Mouse (Mus musculus) neural tube, embryonic 14.5 days (tissue): ENCODE data around the gene Meis3. TPM values are rescaled to one million over a fixed set of nuclear protein-coding genes. Genes with fewer than 3 reads are reported as not detected.
A peak's percentile ranks its signal among the peaks of the same experiment; 100 is the strongest.

ENCODE experiments used
- ATAC-seq: fragments of 200-750 bp; cut with Nextera tagmentation; 2 replicates; pipeline ENCODE4 v1.8.0; 2017; ENCODE audit warnings: low read depth, mild to moderate bottlenecking, moderate TSS enrichment, moderate library complexity
- H3K27ac ChIP-seq: fragments of 300-500 bp; sonication (generic); 2 replicates; pipeline ENCODE4 v1.5.1; 2014; ENCODE audit warnings: low read depth, mild to moderate bottlenecking, control low read depth, low read length, moderate library complexity, mixed read lengths
- H3K27me3 ChIP-seq: fragments of 300-500 bp; sonication (generic); 2 replicates; pipeline ENCODE4 v1.6.1; 2014; ENCODE audit warnings: low read length; ENCODE audit not compliant: control insufficient read depth, insufficient read depth
- H3K36me3 ChIP-seq: fragments of 300-500 bp; sonication (generic); 2 replicates; pipeline ENCODE4 v1.6.1; 2014; ENCODE audit warnings: low read length, mixed read lengths; ENCODE audit not compliant: control insufficient read depth, insufficient read depth
- H3K4me1 ChIP-seq: fragments of 300-500 bp; sonication (generic); 2 replicates; pipeline ENCODE4 v1.6.1; 2014; ENCODE audit warnings: low read length; ENCODE audit not compliant: control insufficient read depth, insufficient read depth
- H3K4me2 ChIP-seq: fragments of 300-500 bp; sonication (generic); 2 replicates; pipeline ENCODE4 v1.6.1; 2014; ENCODE audit warnings: mild to moderate bottlenecking, low read depth, low read length, control low read depth
- H3K4me3 ChIP-seq: fragments of 300-500 bp; sonication (generic); 2 replicates; pipeline ENCODE4 v1.5.1; 2014; ENCODE audit warnings: low read depth, low read length, control low read depth, mixed read lengths
- H3K9ac ChIP-seq: fragments of 300-500 bp; sonication (generic); replicated peaks from 2 replicates; pipeline ENCODE4 v1.6.1; 2014; ENCODE audit warnings: low read depth, mild to moderate bottlenecking, control low read depth, low read length, mixed read lengths
- H3K9me3 ChIP-seq: fragments of 300-500 bp; sonication (generic); 2 replicates; pipeline ENCODE4 v1.6.1; 2016; ENCODE audit warnings: low read length; ENCODE audit not compliant: control insufficient read depth
- WGBS: fragments of 180-500 bp; shearing (Covaris S2); extraction: QIAGEN DNeasy Blood & Tissue Kit; methylation state at CpG from one replicate; pipeline ENCODE4 v1.1.7; 2014; 5-methylcytosine and 5-hydroxymethylcytosine counted together
- polyA plus RNA-seq: library from polyadenylated mRNA; unstranded; fragments of >200 nt; fragmentation: Nextera tagmentation; extraction: Ambion mirVana; gene quantifications from 2 replicates; pipeline ENCODE4 v1.2.1, GENCODE M21; 2014

Meis3 gene
- polyA plus RNA-seq, 1 experiment from 2014 or later = 127 TPM

DNA sequence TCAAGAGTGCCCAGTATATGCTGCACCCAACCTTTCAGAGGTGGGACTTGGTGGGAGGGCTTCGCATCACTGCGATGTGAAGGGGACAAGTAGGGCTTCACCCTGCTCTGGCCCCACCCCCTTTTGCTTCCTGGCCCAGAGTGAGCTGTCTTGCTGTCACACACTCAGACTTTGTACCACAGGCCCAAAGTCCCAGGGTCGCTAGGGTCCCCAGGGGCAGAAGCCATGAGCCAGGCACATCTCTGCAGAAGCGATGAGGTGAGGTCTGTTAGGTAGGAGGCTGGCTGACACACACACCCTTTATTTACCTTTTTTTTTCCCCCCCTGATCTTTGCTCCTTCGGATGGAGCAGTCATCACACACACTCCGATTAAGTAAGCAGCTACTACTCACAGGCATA, 38.3 kb downstream of the Meis3 start:
- Histone ChIP-seq H3K36me3 (peaks cover 54% of the 10 kb centered on the region), H3K27ac (no peak overlapping the region), H3K4me1 (no peaks in the 10 kb centered on the region), H3K4me2 (no peak overlapping the region), H3K9me3 (no peaks in the 10 kb centered on the region), H3K9ac (no peak overlapping the region), H3K4me3 (no peak overlapping the region), H3K27me3 (no peaks in the 10 kb centered on the region)
- WGBS = 91% methylated on average over 6 of the region's 6 CpGs
- no peak for ATAC-seq

DNA sequence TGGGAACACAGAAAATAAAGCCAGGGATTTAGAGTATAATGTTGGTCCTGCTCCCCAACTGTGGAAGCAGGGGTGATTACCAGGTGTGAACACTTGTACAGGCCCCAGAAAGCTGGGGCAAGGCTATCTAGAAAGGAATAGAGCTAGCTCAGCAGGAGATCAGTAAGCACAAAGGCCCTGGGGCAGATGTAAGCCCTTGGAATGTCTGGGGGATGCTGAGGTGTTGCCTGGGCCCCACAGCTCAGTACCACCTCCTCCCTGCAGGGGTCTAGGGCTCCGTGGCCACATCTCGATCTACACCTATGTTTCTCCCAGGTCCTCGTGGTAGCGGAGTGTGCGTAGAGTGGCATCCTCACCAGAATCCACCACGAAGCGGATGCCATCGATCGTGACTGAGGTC, 39.1 kb downstream of the Meis3 start:
- Histone ChIP-seq H3K9me3 (no peaks in the 10 kb centered on the region), H3K36me3 (peaks cover 51% of the 10 kb centered on the region), H3K27ac (no peak overlapping the region), H3K4me3 (no peak overlapping the region), H3K4me1 (no peaks in the 10 kb centered on the region), H3K9ac (no peak overlapping the region), H3K4me2 (no peak overlapping the region), H3K27me3 (no peaks in the 10 kb centered on the region)
- 92% methylated on average over 9 of the region's 9 CpGs for WGBS
- ATAC-seq = no peak

DNA sequence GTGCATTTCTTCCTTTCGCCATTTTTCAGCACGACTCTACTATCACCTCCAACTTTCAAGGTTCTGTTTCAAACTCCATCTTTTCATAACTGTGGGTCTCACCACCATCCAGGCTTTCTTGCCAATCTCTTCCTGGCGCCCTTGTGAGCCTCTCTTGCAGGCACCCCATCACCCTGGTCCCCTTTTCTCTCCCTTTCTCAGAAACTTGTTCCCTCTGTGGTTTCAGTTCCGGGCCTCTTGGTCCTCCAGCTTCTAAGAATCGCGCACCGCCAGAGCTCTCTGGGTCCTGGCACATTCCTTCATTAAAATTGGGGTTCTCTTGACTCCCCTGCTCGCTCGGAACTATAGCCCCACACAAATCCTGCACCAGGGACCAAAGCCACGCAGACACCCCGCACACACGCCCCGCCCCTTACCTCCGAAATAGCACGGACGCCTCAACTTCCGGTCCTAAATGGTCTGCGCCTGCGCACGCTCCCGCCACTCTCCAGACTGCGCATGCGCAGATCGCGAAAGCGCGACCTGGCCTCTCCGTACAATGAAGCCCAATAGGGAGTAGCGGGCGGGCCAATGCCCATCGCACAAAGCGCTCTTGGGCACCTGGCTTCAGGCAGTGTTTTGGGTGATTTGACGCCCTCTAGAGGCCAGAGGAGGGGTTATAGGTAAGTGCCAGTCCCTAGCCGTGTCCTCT, 46.8 kb downstream of the Meis3 start, which contains the start of gene Dhx34:
Dhx34 (minus strand) TSS at position 456 of the 691 bp plus-strand sequence.
- Histone ChIP-seq H3K4me3 (peak within 1 kb of the TSS; percentile 57), H3K36me3 (no peaks in the 10 kb centered on the region), H3K27ac (peak within 1 kb of the TSS; percentile 56), H3K9ac (peak within 1 kb of the TSS; percentile 55), H3K4me1 (peaks cover 7% of the 10 kb centered on the region; the same call in 1 of the 2 replicates), H3K9me3 (no peaks in the 10 kb centered on the region), H3K4me2 (peak within 1 kb of the TSS; percentile 78), H3K27me3 (no peaks in the 10 kb centered on the region)
- ATAC-seq = peak; percentile 96
- WGBS = 2% methylated on average over 34 of the region's 34 CpGs

DNA sequence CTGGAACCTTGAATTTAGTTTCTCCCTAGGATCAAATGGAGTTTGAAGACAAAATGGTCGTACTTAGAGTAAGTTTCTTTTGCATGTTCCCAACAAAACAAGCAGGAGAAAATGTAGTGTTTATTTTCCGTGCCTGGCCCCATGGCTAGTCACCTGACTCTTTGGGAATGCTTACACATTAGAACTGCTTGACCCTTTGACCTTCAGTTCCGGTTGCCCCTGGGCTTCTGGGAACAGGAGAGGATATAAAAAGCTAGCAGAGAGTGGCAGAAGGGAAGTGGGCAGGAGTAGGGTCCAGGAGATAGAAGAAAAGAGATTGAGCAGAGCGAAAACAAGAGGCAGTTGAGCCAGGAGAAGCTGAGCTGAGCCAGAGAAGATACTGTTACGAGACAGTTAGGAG, 55.0 kb downstream of the Meis3 start:
- H3K4me3 ChIP-seq = no peak overlapping the region
- no peak for ATAC-seq
- no peaks in the 10 kb centered on the region for H3K27me3 ChIP-seq
- no peak overlapping the region for H3K9ac ChIP-seq
- H3K9me3 ChIP-seq = no peaks in the 10 kb centered on the region
- no peak overlapping the region for H3K27ac ChIP-seq
- H3K4me2 ChIP-seq = no peak overlapping the region
- WGBS = 51% methylated on average over 5 of the region's 5 CpGs
- no peaks in the 10 kb centered on the region for H3K4me1 ChIP-seq
- no peaks in the 10 kb centered on the region for H3K36me3 ChIP-seq

Other genes with a start within 250 kb of the Meis3 start
- 99.9 and 122 TPM in 2 replicates for gene Nop53, start 229.0 kb upstream of the Meis3 start, polyA plus RNA-seq
- 3.2 and 5.5 TPM in 2 replicates for gene Ehd2, start 207.5 kb upstream of the Meis3 start, polyA plus RNA-seq
- 8.6 and 9.6 TPM in 2 replicates for gene Bicra, start 127.2 kb upstream of the Meis3 start, polyA plus RNA-seq
- 0.07 and 0.10 TPM in 2 replicates for gene Zfp541, start 113.3 kb upstream of the Meis3 start, polyA plus RNA-seq
- gene Napa, start 76.6 kb upstream of the Meis3 start, polyA plus RNA-seq = 252 and 259 TPM in 2 replicates
- gene Kptn, start 55.2 kb upstream of the Meis3 start, polyA plus RNA-seq = 39.0 and 39.5 TPM in 2 replicates
- gene Slc8a2, start 45.3 kb upstream of the Meis3 start, polyA plus RNA-seq = 1.5 and 2.0 TPM in 2 replicates
- 6.8 and 8.6 TPM in 2 replicates for gene Dhx34, start 46.9 kb downstream of the Meis3 start, polyA plus RNA-seq
- 0.05 and 0.10 TPM in 2 replicates for gene C5ar2, start 69.1 kb downstream of the Meis3 start, polyA plus RNA-seq
- gene C5ar1, start 84.5 kb downstream of the Meis3 start, polyA plus RNA-seq = 0.83 and 2.6 TPM in 2 replicates
- 45.1 and 58.6 TPM in 2 replicates for gene Inafm1, start 98.5 kb downstream of the Meis3 start, polyA plus RNA-seq
- gene Ccdc9, start 111.7 kb downstream of the Meis3 start, polyA plus RNA-seq = 14.8 and 15.8 TPM in 2 replicates
- gene Bbc3, start 133.3 kb downstream of the Meis3 start, polyA plus RNA-seq = 13.7 and 19.7 TPM in 2 replicates
- 197 and 245 TPM in 2 replicates for gene Sae1, start 212.7 kb downstream of the Meis3 start, polyA plus RNA-seq
- gene Zc3h4, start 225.8 kb downstream of the Meis3 start, polyA plus RNA-seq = 15.8 and 18.5 TPM in 2 replicates